Mouse (Mus musculus) heart, adult 2 months (tissue): ENCODE results near the gene Edn3.

ENCODE experiments used
- CTCF ChIP-seq: fragments of 200-600 bp; IDR thresholded peaks from 2 replicates; pipeline ENCODE4 v1.8.1; 2022; ENCODE audit warnings: antibody characterized with exemption, mild to moderate bottlenecking, moderate library complexity
- POLR2A ChIP-seq: fragments of 200-500 bp; IDR thresholded peaks from 2 replicates; pipeline ENCODE4 v1.6.1; 2011; ENCODE audit warnings: mild to moderate bottlenecking, low read depth, low read length, control low read depth; ENCODE audit not compliant: insufficient read depth

DNA sequence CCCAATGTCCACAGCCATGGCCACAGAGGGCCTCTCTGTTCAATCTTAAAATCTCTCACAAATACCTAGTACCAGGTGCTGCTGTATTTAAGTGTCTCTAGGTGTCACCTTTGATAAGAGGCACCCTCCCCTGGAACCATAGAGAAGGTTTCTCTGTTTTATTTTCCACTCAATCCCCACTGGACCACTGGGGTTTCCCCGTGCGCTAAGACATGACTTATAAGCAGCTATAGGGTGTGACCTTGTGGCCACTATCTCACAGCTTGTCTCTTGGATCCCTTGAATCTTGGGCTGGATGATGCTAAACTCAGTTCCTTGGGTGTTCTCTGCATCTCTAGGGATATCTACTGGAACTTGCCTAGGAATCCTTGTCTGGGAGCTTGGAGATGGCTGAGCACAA, 1.9 kb downstream of the Edn3 start:
- no peak for TF ChIP-seq CTCF
- TF ChIP-seq POLR2A, result no peak
